Mouse (Mus musculus) lung, embryonic 16.5 days (tissue): ENCODE data around the gene Lrrc74b. TPM values are rescaled to one million over a fixed set of nuclear protein-coding genes. Genes with fewer than 3 reads are reported as not detected.

Source experiments
- ATAC-seq: fragments of 200-750 bp; cut with Nextera tagmentation; 2 replicates; pipeline ENCODE4 v1.8.0; 2017; ENCODE audit warnings: low read depth, mild to moderate bottlenecking, moderate library complexity
- H3K27ac ChIP-seq: fragments of 300-500 bp; sonication (generic); 2 replicates; pipeline ENCODE4 v1.5.1; 2014; ENCODE audit warnings: mild to moderate bottlenecking, control low read depth, low read length
- H3K27me3 ChIP-seq: fragments of 300-500 bp; sonication (generic); 2 replicates; pipeline ENCODE4 v1.6.1; 2014; ENCODE audit warnings: low read depth, low read length, mixed read lengths; ENCODE audit not compliant: control insufficient read depth, insufficient read depth
- H3K36me3 ChIP-seq: fragments of 300-500 bp; sonication (generic); 2 replicates; pipeline ENCODE4 v1.6.1; 2014; ENCODE audit warnings: low read length; ENCODE audit not compliant: control insufficient read depth, insufficient read depth
- H3K4me1 ChIP-seq: fragments of 300-500 bp; sonication (generic); replicated peaks from 2 replicates; pipeline ENCODE4 v1.6.1; 2014; ENCODE audit warnings: low read length, mixed read lengths; ENCODE audit not compliant: control insufficient read depth, insufficient read depth
- H3K4me2 ChIP-seq: fragments of 300-500 bp; sonication (generic); 2 replicates; pipeline ENCODE4 v1.6.1; 2014; ENCODE audit warnings: low read depth, low read length, control low read depth
- H3K4me3 ChIP-seq: fragments of 300-500 bp; sonication (generic); 2 replicates; pipeline ENCODE4 v1.5.1; 2014; ENCODE audit warnings: mild to moderate bottlenecking, low read length, control low read depth
- H3K9ac ChIP-seq: fragments of 300-500 bp; sonication (generic); 2 replicates; pipeline ENCODE4 v1.6.1; 2014; ENCODE audit warnings: low read length, control low read depth
- H3K9me3 ChIP-seq: fragments of 300-500 bp; sonication (generic); 2 replicates; pipeline ENCODE4 v1.6.1; 2016; ENCODE audit warnings: low read length; ENCODE audit not compliant: control insufficient read depth
- WGBS: fragments of 180-500 bp; shearing (Covaris S2); extraction: QIAGEN DNeasy Blood & Tissue Kit; methylation state at CpG from one replicate; pipeline ENCODE4 v1.1.7; 2014; 5-methylcytosine and 5-hydroxymethylcytosine counted together
- polyA plus RNA-seq: library from polyadenylated mRNA; unstranded; fragments of >200 nt; fragmentation: Nextera tagmentation; extraction: Ambion mirVana; gene quantifications from 2 replicates; pipeline ENCODE4 v1.2.1, GENCODE M21; 2015

Lrrc74b gene
- polyA plus RNA-seq = 3.0 and 4.8 TPM in 2 replicates

- no peaks in the 10 kb centered on the region for H3K36me3 ChIP-seq
- peaks cover 31% of the 10 kb centered on the region for H3K4me1 ChIP-seq
- peak within 1 kb of the TSS; percentile 74 for H3K27ac ChIP-seq
- peak within 1 kb of the TSS; percentile 37 for H3K4me3 ChIP-seq
- peak; percentile 90 for ATAC-seq
- peak within 1 kb of the TSS; percentile 23 for H3K9ac ChIP-seq
- no peaks in the 10 kb centered on the region for H3K9me3 ChIP-seq
- H3K27me3 ChIP-seq = no peaks in the 10 kb centered on the region
- under 1% methylated on average over 22 of the region's 22 CpGs for WGBS
- peak within 1 kb of the TSS; percentile 61 for H3K4me2 ChIP-seq
These were observed at the start of gene Lrrc74b for GRCm38 (mm10) chr16:17561128-17561750. Lrrc74b (minus strand) TSS chr16:17561247.

GRCm38 (mm10) chr16:17605684-17606083 lies 44.6 kb upstream of the Lrrc74b start:
- WGBS = 67% methylated on average over 5 of the region's 5 CpGs
- H3K36me3 ChIP-seq = no peaks in the 10 kb centered on the region
- H3K27ac ChIP-seq = no peak overlapping the region
- H3K4me1 ChIP-seq = no peaks in the 10 kb centered on the region
- H3K9ac ChIP-seq = no peak overlapping the region
- no peaks in the 10 kb centered on the region for H3K9me3 ChIP-seq
- no peak overlapping the region for H3K4me2 ChIP-seq
- no peaks in the 10 kb centered on the region for H3K27me3 ChIP-seq
- no peak for ATAC-seq
- H3K4me3 ChIP-seq = no peak overlapping the region

- Histone ChIP-seq H3K4me2 (no peak overlapping the region), H3K27me3 (no peaks in the 10 kb centered on the region), H3K9me3 (no peaks in the 10 kb centered on the region), H3K27ac (no peak overlapping the region), H3K4me3 (no peak overlapping the region), H3K36me3 (no peaks in the 10 kb centered on the region), H3K9ac (no peak overlapping the region), H3K4me1 (no peaks in the 10 kb centered on the region)
- 64% methylated on average over 4 of the region's 4 CpGs for WGBS
- no peak for ATAC-seq
These were observed 43.9 kb upstream of the Lrrc74b start for GRCm38 (mm10) chr16:17604941-17605340.

GRCm38 (mm10) chr16:17600944-17601562 lies 40.0 kb upstream of the Lrrc74b start:
- H3K9me3 ChIP-seq = no peaks in the 10 kb centered on the region
- no peak overlapping the region for H3K9ac ChIP-seq
- H3K36me3 ChIP-seq = no peaks in the 10 kb centered on the region
- H3K27ac ChIP-seq = no peak overlapping the region
- WGBS = 38% methylated on average over 3 of the region's 3 CpGs
- no peak overlapping the region for H3K4me3 ChIP-seq
- H3K4me2 ChIP-seq = no peak overlapping the region
- H3K4me1 ChIP-seq = no peaks in the 10 kb centered on the region
- no peaks in the 10 kb centered on the region for H3K27me3 ChIP-seq
- ATAC-seq = no peak

GRCm38 (mm10) chr16:17590731-17591130 lies 29.7 kb upstream of the Lrrc74b start:
- no peak overlapping the region for H3K27ac ChIP-seq
- WGBS = 5% methylated on average over 2 of the region's 2 CpGs
- H3K4me3 ChIP-seq = no peak overlapping the region
- H3K9ac ChIP-seq = no peak overlapping the region
- H3K27me3 ChIP-seq = no peaks in the 10 kb centered on the region
- no peaks in the 10 kb centered on the region; the same call in 1 of the 2 replicates for H3K9me3 ChIP-seq
- no peaks in the 10 kb centered on the region for H3K4me1 ChIP-seq
- ATAC-seq = no peak
- H3K4me2 ChIP-seq = no peak overlapping the region
- H3K36me3 ChIP-seq = no peaks in the 10 kb centered on the region

- Histone ChIP-seq H3K4me2 (no peak overlapping the region), H3K4me1 (no peaks in the 10 kb centered on the region), H3K9me3 (no peaks in the 10 kb centered on the region; the same call in 1 of the 2 replicates), H3K4me3 (no peak overlapping the region), H3K9ac (no peak overlapping the region), H3K36me3 (no peaks in the 10 kb centered on the region), H3K27me3 (no peaks in the 10 kb centered on the region), H3K27ac (no peak overlapping the region)
- 93% methylated on average over 7 of the region's 7 CpGs for WGBS
- ATAC-seq = no peak
These were observed 23.5 kb upstream of the Lrrc74b start for GRCm38 (mm10) chr16:17584555-17584954.

- H3K36me3 ChIP-seq = no peaks in the 10 kb centered on the region
- no peak within 1 kb of the TSS for H3K9ac ChIP-seq
- no peaks in the 10 kb centered on the region for H3K4me1 ChIP-seq
- H3K4me3 ChIP-seq = no peak within 1 kb of the TSS
- no peak within 1 kb of the TSS for H3K4me2 ChIP-seq
- no peak for ATAC-seq
- WGBS = 25% methylated on average over 8 of the region's 8 CpGs
- no peaks in the 10 kb centered on the region for H3K27me3 ChIP-seq
- H3K27ac ChIP-seq = no peak within 1 kb of the TSS
- H3K9me3 ChIP-seq = no peaks in the 10 kb centered on the region; the same call in 1 of the 2 replicates
These were observed 22.0 kb upstream of the Lrrc74b start, which contains the start of gene Slc7a4 for GRCm38 (mm10) chr16:17583064-17583463. Slc7a4 (minus strand) TSS chr16:17583214.

GRCm38 (mm10) chr16:17576825-17577215 lies 15.8 kb upstream of the Lrrc74b start:
- H3K9me3 ChIP-seq = no peaks in the 10 kb centered on the region
- H3K27me3 ChIP-seq = peaks cover 11% of the 10 kb centered on the region; the same call in 1 of the 2 replicates
- no peak overlapping the region for H3K27ac ChIP-seq
- 12% methylated on average over 8 of the region's 8 CpGs for WGBS
- ATAC-seq = no peak; the same call in 1 of the 2 replicates
- H3K4me3 ChIP-seq = peak overlapping the region; percentile 60
- peak overlapping the region; percentile 68 for H3K9ac ChIP-seq
- H3K36me3 ChIP-seq = no peaks in the 10 kb centered on the region
- peak overlapping the region; percentile 88 for H3K4me2 ChIP-seq
- peaks cover 7% of the 10 kb centered on the region for H3K4me1 ChIP-seq
